Mouse (Mus musculus): Measurements from ENCODE around the gene Pard3b.

Gene Pard3b

DNA sequence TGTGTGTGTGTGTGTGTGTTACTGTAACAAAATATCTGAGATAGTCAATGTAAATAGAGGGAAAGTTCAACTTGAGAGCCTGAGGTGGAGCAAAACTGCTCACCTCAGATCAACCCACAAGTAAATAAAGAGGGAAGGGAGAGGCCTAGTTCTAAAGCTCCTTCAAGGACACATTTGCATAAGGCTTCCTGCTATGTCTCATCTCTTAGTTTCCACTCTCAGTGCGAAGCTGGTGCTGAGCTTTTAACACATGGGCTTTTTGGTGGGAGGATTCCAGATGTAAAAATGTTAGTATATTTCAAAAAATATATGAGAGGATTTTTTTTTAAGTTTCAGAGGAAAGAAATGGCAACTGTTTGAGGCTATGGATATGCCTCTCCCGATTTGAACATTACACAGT, 294.9 kb downstream of the Pard3b start:
- no peak for DNase-seq

GRCm38 (mm10) chr1:61934760-61935159, 296.1 kb downstream of the Pard3b start:
- DNase-seq: no peak

- DNase-seq: no peak
Measured at GRCm38 (mm10) chr1:61939882-61940281, 301.3 kb downstream of the Pard3b start.

DNA sequence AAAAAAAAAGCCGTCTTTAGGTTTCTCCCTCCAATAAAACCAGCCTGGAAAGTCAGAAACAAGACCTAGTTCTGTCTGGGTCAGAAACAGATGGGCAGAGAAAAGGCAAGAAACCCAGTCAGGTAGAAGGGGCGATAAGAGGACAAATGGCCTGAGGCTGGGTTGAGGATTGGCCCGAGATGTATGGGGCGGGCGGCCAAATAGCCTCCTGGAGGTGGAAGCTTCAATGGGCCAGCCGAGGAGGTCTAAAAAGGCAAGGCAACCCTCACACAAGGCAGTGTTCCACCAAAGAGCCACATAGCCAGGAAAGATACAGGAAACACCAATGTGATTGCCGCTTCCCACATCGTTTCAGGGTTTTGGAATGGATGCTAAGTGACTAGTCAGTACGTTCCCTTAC, 322.9 kb downstream of the Pard3b start:
- DNase-seq: no peak

GRCm38 (mm10) chr1:61962571-61962970, 323.9 kb downstream of the Pard3b start:
- DNase-seq: no peak

DNA sequence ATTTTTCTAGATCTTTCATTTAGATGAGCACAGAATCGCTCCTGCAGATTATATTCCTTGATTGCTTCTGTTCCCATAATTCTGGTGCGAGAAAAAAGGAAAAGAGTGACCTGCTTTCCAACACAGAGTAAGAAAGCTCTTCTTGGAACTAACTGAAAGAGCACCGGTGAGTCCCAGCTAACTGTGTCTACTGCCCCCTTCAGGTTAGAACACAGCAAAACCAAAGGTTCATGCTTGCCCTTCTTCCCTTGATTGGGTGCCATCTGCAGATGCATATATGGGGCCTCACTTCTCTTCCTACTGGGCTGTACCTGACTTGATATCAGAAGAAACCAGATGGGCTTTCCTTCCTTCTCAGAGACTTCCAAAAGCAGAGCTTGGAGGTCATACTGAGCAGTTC, 328.5 kb downstream of the Pard3b start:
- DNase-seq: no peak

DNA sequence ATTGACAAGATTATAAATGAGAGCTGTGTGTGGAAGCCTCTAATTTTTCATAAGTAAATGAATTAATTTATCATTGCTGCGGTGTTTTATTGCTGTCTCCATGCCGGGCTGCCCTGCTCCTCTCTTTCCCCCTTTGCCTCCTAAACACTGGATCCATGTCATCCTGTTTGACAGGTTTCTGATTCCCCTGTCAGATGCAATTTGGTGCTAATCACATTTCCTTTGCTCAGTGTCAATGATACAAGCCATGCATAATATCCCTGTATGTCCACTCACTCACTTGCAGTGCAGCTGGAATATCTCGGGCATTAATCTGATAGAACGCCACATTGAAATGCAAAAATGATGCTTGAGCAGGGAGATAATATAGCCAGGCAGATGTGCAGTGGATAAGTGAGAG, 329.2 kb downstream of the Pard3b start:
- no peak for DNase-seq

DNA sequence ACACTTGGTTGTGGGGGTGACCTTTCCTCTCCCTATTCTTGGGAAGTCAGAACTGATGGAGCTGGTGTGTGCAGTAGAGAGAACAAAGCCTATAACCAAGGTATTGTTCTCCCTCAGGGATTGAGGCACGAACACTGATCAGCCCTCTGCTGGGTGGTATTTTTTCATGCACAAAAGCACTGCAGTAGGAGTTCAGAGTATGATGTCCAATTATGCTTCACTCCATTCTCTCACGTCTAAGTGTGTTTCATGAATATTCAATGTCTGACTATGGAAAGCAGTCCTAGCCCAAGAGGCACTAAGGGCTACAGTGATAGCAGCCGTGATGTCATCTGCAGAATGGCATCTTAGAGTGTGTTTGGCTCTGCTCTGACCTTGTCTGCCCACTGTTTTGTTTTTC, 359.1 kb downstream of the Pard3b start:
- no peak for DNase-seq

DNA sequence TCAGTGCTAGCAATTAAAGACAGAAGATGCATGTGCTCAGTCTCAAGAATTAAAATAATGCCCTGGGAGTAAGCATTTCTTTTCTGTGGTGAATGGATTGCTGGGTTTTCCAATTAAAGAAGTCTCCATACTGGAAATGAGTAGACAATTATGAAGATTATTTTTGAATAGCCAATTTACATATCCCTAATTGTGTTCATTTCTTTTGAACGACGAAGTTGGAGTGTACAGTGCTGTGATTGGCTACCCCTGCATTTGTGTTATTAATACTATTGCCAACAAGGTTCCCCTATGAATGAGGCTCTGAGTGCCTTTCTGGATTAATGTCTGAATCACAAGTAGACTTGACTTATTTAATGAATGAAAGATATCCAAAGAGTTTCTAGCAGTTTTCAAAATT, 370.2 kb downstream of the Pard3b start:
- no peak for DNase-seq

DNA sequence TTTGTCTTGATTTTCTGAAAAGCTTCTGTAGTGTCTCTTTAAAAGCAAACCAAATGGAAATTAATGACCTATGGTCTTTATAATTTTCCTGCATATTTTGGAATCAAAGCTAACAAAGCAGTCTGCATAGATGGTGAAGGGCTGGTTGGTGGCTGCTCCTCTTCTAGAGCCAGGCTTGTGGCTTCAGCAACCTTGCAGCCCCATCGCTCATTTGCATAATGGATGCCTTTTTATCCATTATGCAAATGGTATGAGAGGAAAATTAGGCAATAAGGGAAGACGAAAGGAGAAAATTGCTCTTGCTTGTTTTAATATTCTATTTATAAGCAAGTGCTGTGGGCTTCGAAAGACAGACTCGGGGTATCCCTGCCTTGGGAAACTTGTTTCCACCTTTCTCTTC, 373.1 kb downstream of the Pard3b start:
- DNase-seq: no peak

- no peak for DNase-seq
Measured at GRCm38 (mm10) chr1:62016536-62017300, 378.1 kb downstream of the Pard3b start.

DNA sequence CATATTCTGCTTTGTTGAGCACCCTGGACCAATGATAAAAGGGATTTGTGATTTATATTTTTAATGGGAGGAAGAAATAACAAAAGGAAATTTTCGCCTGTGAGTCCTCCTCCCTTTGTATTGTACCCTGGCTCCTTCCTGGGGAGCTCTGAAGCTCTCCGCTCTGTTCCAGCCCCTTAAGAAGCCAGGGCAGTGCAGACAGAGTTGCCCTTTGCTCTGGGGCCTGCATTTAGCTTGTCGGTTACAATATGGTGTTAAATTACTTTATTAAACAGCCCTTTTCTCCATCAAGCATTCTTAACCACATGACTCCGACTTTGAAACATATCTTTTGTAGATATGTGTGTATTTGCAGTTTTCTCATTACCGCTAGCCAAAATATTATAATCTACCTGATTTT, 379.7 kb downstream of the Pard3b start:
- no peak for DNase-seq

GRCm38 (mm10) chr1:62019743-62020142, 381.1 kb downstream of the Pard3b start:
- no peak for DNase-seq

DNA sequence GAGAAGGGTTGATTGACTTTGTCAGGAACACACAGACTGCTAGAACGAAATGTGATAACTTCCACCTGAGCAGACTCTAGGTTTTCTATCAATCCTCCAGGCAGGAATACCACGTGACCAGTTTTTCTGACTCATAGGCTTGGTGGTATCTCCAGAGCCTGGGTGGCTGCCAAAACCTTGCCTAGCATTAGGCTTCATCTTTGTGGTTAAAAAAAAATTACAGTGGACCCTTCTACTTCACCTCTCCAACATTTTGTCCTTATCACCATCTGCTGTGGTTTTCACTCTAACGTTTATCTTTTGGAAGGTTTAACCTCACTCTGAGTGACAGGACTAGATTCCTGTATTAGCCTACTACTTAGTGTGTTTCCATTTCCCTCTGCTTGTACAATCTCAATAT, 403.1 kb downstream of the Pard3b start:
- DNase-seq: no peak

GRCm38 (mm10) chr1:62048592-62048991, 410.0 kb downstream of the Pard3b start:
- DNase-seq: no peak

DNA sequence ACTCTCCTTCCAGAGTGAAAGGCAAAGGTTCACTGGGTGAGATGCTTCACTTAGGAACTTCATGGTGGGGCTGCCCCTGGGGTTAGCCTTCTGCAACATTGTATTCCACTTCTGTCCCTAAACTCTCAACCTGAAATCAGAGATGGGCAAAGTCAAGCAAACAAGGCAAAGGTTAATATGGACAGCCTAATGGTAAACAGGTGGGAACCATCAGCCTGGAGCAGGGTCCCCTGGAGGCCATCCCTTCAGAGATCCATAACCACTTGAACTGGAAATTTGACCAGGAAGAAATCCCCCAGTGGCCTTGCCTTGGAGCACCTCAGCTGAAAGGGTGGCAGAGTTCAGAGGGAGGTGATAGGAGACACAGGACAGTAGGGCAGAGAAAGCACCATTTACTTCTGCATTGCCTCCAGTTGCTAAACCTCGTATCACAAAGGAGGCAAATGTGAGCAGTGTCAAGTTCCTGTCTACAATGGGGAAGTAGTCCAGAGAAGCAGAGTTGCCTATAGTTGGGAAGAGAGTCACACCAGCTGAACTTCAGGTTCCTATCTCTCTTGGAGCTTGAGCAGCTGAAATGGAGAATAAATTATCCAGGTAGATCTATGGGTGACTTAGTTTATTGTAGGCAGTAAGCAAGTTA, 412.7 kb downstream of the Pard3b start:
- DNase-seq: no peak

- DNase-seq: no peak
Measured at GRCm38 (mm10) chr1:62053167-62053638, 414.6 kb downstream of the Pard3b start.

GRCm38 (mm10) chr1:62055280-62055679, 416.7 kb downstream of the Pard3b start:
- no peak for DNase-seq

DNA sequence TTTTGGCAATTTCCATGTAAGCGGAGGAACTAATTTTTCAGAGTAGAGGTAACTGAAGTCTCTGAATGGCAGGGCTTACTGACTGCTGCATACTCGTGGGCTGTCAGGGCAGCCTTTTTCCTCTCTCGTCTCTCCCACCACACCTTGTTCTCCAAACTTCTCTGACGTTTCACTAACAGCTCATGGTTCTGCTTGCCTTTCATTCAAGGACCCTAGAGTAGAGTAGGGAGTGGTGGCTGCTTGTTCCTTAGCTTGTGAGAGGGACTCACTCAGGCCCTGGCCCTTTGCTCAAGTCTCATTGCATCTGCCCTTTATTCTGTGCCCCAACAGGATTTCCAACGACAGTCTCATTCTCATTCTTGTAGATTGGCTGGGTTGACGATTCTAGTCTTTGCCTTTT, 432.0 kb downstream of the Pard3b start:
- DNase-seq: no peak

DNA sequence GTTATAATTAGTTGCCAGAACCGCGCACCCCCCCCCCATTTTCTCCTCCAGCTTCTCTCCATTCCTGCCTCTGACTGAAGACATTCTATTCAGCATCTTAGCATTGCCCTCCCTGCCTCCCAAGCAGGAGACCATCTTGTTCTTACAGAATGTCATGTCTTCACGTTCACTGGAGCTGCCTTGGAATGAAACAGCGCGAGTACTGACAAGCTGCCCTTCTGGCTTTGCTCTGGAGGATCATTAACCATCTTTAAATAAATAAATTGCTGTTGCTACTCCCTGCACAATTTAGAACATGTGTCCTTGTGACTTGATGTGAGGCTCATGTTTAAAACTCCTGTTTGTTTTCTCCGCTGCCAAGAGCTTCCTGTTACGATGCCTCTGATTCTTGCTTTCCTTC, 432.5 kb downstream of the Pard3b start:
- no peak for DNase-seq

DNA sequence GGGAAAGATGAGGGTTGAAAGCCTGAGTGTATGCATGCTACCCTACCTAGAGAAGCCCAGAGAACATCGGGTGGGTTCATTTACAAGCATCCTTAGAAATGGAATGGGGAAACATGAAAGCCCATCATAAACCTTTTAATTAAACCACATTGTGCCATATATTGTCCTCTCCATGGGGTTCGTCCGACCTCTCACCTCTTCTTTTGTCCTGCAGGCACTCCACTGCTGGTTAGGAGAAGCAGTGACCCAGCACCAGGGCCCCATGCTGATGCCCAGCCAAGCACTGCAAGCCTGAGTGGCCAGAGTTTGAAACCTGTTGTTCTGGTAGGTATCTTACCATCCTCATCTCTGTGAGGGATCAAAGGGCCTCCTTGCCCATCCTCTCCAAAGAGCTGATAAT, 437.5 kb downstream of the Pard3b start:
- no peak for DNase-seq

DNA sequence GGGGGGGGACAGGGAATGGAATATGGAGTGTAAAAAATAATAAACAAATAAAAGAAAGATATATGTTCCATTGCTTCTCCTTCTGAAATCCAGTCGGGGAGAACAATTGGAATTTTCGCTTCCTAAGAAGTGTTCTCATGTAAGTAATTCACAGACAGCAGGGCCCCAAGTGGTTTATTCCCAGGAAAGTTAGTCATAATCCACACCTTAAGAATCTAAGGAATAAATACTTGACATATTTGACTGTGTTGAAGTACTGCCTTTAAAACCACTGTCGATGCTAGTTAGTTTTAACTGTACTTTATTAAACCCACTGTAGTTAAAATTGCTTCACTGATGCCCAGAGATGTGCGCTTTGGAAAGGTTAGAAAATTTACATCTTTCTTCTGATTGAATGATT, 442.5 kb downstream of the Pard3b start:
- no peak for DNase-seq

GRCm38 (mm10) chr1:62085995-62086394, 447.4 kb downstream of the Pard3b start:
- no peak for DNase-seq

- no peak for DNase-seq
Measured at GRCm38 (mm10) chr1:62087464-62087863, 448.8 kb downstream of the Pard3b start.

GRCm38 (mm10) chr1:62094885-62095284, 456.3 kb downstream of the Pard3b start:
- no peak for DNase-seq

All from kidney, adult 11 months (tissue).